Mouse (Mus musculus) limb, embryonic 14.5 days (tissue): ENCODE data around the gene Plxdc2. TPM values are rescaled to one million over a fixed set of nuclear protein-coding genes. Genes with fewer than 3 reads are reported as not detected.

Experiments
- ATAC-seq: fragments of 200-750 bp; cut with Nextera tagmentation; 2 replicates; pipeline ENCODE4 v1.8.0; 2017; ENCODE audit warnings: low read depth, moderate number of reproducible peaks, moderate TSS enrichment; ENCODE audit not compliant: low FRiP score
- DNase-seq: peaks from one replicate; pipeline ENCODE4 v3.0.0-alpha.2; 2015; ENCODE audit warnings: low spot score
- H3K27ac ChIP-seq: fragments of 300-500 bp; sonication (generic); replicated peaks from 2 replicates; pipeline ENCODE4 v1.5.1; 2014; ENCODE audit warnings: low read depth, mild to moderate bottlenecking, low read length, moderate library complexity, mixed read lengths
- H3K27me3 ChIP-seq: fragments of 300-500 bp; sonication (generic); 2 replicates; pipeline ENCODE4 v1.6.1; 2014; ENCODE audit warnings: low read length, mixed read lengths; ENCODE audit not compliant: control insufficient read depth, insufficient read depth
- H3K36me3 ChIP-seq: fragments of 300-500 bp; sonication (generic); 2 replicates; pipeline ENCODE4 v1.6.1; 2014; ENCODE audit warnings: mild to moderate bottlenecking, low read length, moderate library complexity, mixed read lengths; ENCODE audit not compliant: control insufficient read depth, insufficient read depth
- H3K4me1 ChIP-seq: fragments of 300-500 bp; sonication (generic); 2 replicates; pipeline ENCODE4 v1.6.1; 2014; ENCODE audit warnings: antibody characterized with exemption, low read length, mixed read lengths; ENCODE audit not compliant: control insufficient read depth, insufficient read depth
- H3K4me2 ChIP-seq: fragments of 300-500 bp; sonication (generic); replicated peaks from 2 replicates; pipeline ENCODE4 v1.6.1; 2014; ENCODE audit warnings: low read depth, mild to moderate bottlenecking, low read length, moderate library complexity; ENCODE audit not compliant: severe bottlenecking
- H3K4me3 ChIP-seq: fragments of 300-500 bp; sonication (generic); replicated peaks from 2 replicates; pipeline ENCODE4 v1.5.1; 2014; ENCODE audit warnings: low read length
- H3K9ac ChIP-seq: fragments of 300-500 bp; sonication (generic); 2 replicates; pipeline ENCODE4 v1.6.1; 2014; ENCODE audit warnings: mild to moderate bottlenecking, low read depth, low read length, moderate library complexity; ENCODE audit not compliant: severe bottlenecking
- H3K9me3 ChIP-seq: fragments of 300-500 bp; sonication (generic); 2 replicates; pipeline ENCODE4 v1.6.1; 2016; ENCODE audit warnings: low read length; ENCODE audit not compliant: control insufficient read depth
- POLR2A ChIP-seq: fragments of 200-500 bp; IDR thresholded peaks from 2 replicates; pipeline ENCODE4 v1.8.0; 2012; ENCODE audit warnings: inconsistent platforms, mild to moderate bottlenecking, moderate library complexity, borderline replicate concordance; ENCODE audit not compliant: insufficient read depth, insufficient read length; ENCODE audit errors: extremely low read depth
- WGBS: fragments of 180-500 bp; shearing (Covaris S2); extraction: QIAGEN DNeasy Blood & Tissue Kit; methylation state at CpG from one replicate; pipeline ENCODE4 v1.1.7; 2014; 5-methylcytosine and 5-hydroxymethylcytosine counted together
- polyA plus RNA-seq, 2 experiments: library from polyadenylated mRNA; depleted of rRNA in 1 of 2; stranded (reverse) in 1 of 2; unstranded in 1 of 2; fragments of >200 nt; fragmentation: Nextera tagmentation in 1 of 2; extraction: Ambion mirVana in 1 of 2; gene quantifications; 2 replicates each; pipeline versions ENCODE4 v1.2.1 to v1.2.3; 2012 to 2014

The Plxdc2 gene
- polyA plus RNA-seq, 2 experiments = 18.2 to 46.3 TPM

- WGBS = 40% methylated on average over 6 of the region's 6 CpGs
Observed at GRCm38 (mm10) chr2:16709885-16710284, 353.8 kb downstream of the Plxdc2 start.

GRCm38 (mm10) chr2:16731033-16731432 lies 374.9 kb downstream of the Plxdc2 start:
- H3K27me3 ChIP-seq = no peaks in the 10 kb centered on the region
- TF ChIP-seq POLR2A = no peak
- no peak overlapping the region for H3K4me2 ChIP-seq
- no peak overlapping the region for H3K9ac ChIP-seq
- H3K36me3 ChIP-seq = no peaks in the 10 kb centered on the region
- no peak overlapping the region for H3K27ac ChIP-seq
- no peaks in the 10 kb centered on the region for H3K9me3 ChIP-seq
- DNase-seq (no peak), ATAC-seq (no peak)
- no peak overlapping the region for H3K4me3 ChIP-seq
- WGBS = 73% methylated on average over 5 of the region's 5 CpGs
- H3K4me1 ChIP-seq = no peaks in the 10 kb centered on the region

More at GRCm38 (mm10) chr2:16709885-16710284, 353.8 kb downstream of the Plxdc2 start:
- DNase-seq (peak; percentile 37), ATAC-seq (peak; percentile 44; the same call in 1 of the 2 replicates)
- H3K4me2 ChIP-seq = no peak overlapping the region
- no peaks in the 10 kb centered on the region for H3K27me3 ChIP-seq
- no peak overlapping the region for H3K27ac ChIP-seq
- no peak overlapping the region for H3K4me3 ChIP-seq
- no peak overlapping the region for H3K9ac ChIP-seq
- H3K36me3 ChIP-seq = no peaks in the 10 kb centered on the region
- H3K4me1 ChIP-seq = 0 out of 2 replicates have a peak, but pooled peaks cover 3% of the 10 kb centered on the region
- TF ChIP-seq POLR2A = no peak
- no peaks in the 10 kb centered on the region for H3K9me3 ChIP-seq

GRCm38 (mm10) chr2:16734381-16734780 lies 378.3 kb downstream of the Plxdc2 start:
- Histone ChIP-seq H3K9ac (no peak overlapping the region), H3K4me3 (no peak overlapping the region), H3K27ac (no peak overlapping the region), H3K36me3 (no peaks in the 10 kb centered on the region), H3K27me3 (no peaks in the 10 kb centered on the region), H3K4me2 (no peak overlapping the region), H3K9me3 (no peaks in the 10 kb centered on the region), H3K4me1 (no peaks in the 10 kb centered on the region)
- ATAC-seq (no peak), DNase-seq (no peak)
- TF ChIP-seq POLR2A = no peak
- WGBS = 81% methylated on average over 2 of the region's 2 CpGs

DNA sequence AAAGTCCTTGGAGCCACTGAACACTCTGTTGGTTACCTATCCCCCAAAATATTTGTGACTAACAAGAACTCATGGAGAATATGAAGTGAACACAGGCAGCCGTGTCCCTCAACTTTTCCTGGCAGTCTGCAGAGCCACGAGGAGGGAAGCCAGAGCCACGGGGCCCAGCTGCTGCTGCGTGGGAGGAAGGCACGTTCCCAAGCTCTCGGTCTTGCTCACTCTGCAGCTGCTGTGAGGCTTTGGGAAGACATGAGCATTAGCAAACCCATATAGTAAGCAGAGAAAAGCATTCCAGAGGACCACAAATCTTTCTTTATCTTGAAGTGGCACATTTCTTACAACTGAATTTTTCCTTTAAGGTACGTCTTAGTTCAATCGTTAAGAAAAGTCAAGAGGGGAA lies 382.1 kb downstream of the Plxdc2 start:
- Histone ChIP-seq H3K27me3 (no peaks in the 10 kb centered on the region), H3K27ac (no peak overlapping the region), H3K4me1 (no peaks in the 10 kb centered on the region), H3K36me3 (no peaks in the 10 kb centered on the region), H3K4me2 (no peak overlapping the region), H3K4me3 (no peak overlapping the region), H3K9ac (no peak overlapping the region), H3K9me3 (no peaks in the 10 kb centered on the region)
- peak; percentile 81 for ATAC-seq
- TF ChIP-seq POLR2A = no peak
- DNase-seq = peak; percentile 60
- WGBS = 16% methylated on average over 8 of the region's 8 CpGs

DNA sequence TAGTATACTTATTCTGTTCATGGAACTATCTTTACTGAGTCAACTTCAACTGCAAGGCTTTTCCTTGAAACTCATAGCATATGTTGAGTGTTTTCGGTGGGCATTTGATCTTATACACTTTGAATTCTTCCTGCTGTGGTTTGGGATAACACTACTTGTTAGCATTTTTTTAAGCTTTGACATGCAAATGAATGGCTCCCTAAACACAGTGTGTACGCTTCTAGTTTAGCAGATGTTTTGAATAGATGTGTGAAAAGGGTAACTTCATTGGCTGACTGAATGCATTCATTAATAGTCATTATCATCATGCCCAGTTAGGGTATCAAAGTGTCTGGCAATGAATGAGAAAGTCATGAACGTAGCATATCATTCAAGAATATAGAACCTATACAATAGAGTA lies 385.7 kb downstream of the Plxdc2 start:
- Histone ChIP-seq H3K27ac (no peak overlapping the region), H3K4me2 (no peak overlapping the region), H3K4me3 (no peak overlapping the region), H3K27me3 (no peaks in the 10 kb centered on the region), H3K4me1 (no peaks in the 10 kb centered on the region), H3K36me3 (no peaks in the 10 kb centered on the region), H3K9me3 (no peaks in the 10 kb centered on the region), H3K9ac (no peak overlapping the region)
- DNase-seq = no peak
- ATAC-seq = no peak
- 85% methylated on average over 3 of the region's 3 CpGs for WGBS
- no peak for TF ChIP-seq POLR2A

- 68% methylated on average over 3 of the region's 3 CpGs for WGBS
- Histone ChIP-seq H3K4me3 (no peak overlapping the region), H3K27ac (no peak overlapping the region), H3K36me3 (no peaks in the 10 kb centered on the region), H3K9ac (no peak overlapping the region), H3K4me1 (no peaks in the 10 kb centered on the region), H3K4me2 (no peak overlapping the region), H3K27me3 (no peaks in the 10 kb centered on the region), H3K9me3 (no peaks in the 10 kb centered on the region)
- no peak for TF ChIP-seq POLR2A
- DNase-seq = no peak
- no peak for ATAC-seq
Observed at GRCm38 (mm10) chr2:16743568-16743967, 387.5 kb downstream of the Plxdc2 start.
